Mouse (Mus musculus) ovary, postnatal 10 days (tissue): ENCODE measurements at regions not wholly inside any gene's neighbourhood (a gene's known extent, or its start where the extent isn't known, plus 50 kb on each side); places are given as distances from the start of the nearest gene placed in this dataset.
"Not testable (repeated sequence)": the region's sequence is repeated elsewhere in the genome, so short reads cannot be mapped to it uniquely, and the experiment has no call there.

Source experiments
- DNase-seq: peaks from one replicate; pipeline ENCODE4 v3.0.0; 2022; ENCODE audit warnings: low spot score

DNA sequence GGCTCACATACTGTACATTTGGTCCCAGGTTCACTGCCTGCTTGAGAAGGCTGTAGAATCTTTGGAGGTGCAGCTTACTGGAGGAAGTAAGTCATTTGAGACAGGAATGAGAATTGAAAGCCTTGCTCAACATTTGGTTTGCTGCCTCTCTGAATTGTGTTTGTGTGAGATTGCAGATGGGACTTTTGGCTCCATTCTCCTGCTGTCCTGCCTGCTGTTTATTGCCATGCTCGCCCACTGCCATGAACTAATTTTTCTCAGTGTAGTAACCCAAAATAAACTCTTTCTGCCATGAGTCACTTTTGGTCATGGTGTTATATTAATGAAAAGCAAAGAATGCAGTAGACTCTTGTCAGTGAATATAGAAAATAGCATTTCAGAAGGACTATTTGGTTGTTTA lies 368.1 kb downstream of the Gm8797 start:
- no peak for DNase-seq

GRCm38 (mm10) chr3:6135754-6136153 lies 385.1 kb downstream of the Gm8797 start:
- not testable (repeated sequence) for DNase-seq

DNA sequence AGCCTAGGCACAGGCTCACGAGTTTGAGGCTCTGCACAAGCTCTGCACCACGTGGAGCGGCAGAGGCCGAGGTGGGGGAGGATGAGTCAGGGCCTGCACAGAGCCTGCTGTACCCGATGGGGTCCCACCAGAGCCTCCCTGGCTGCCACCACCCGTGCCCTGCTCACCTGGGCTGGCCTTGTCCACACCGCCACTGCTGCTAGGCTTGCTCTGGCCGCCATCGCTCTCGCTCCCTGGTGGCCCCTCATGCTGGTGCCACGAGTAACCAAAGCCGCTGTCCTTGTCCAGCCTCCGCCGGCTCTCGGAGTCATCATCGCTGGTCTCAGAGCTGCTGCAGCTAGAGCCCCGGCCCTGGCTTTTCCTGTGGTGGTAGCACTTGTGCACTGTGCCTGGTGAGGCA lies 386.8 kb downstream of the Gm8797 start:
- DNase-seq, result no peak

GRCm38 (mm10) chr3:6173775-6174174 lies 423.2 kb downstream of the Gm8797 start:
- DNase-seq, result no peak

- no peak for DNase-seq
Observed at GRCm38 (mm10) chr3:6182533-6182932, 431.9 kb downstream of the Gm8797 start.

GRCm38 (mm10) chr3:6183400-6183799 lies 432.8 kb downstream of the Gm8797 start:
- no peak for DNase-seq

GRCm38 (mm10) chr3:6204656-6205055 lies 415.6 kb downstream of the 1700008P02Rik start:
- no peak for DNase-seq

- DNase-seq, result no peak
Observed at GRCm38 (mm10) chr3:6228685-6229084, 391.6 kb downstream of the 1700008P02Rik start.
